Mouse (Mus musculus) midbrain, embryonic 16.5 days (tissue): Measurements from ENCODE around the gene 4933412E24Rik. TPM values are rescaled to one million over a fixed set of nuclear protein-coding genes. Genes with fewer than 3 reads are reported as not detected.

Experiments used
- ATAC-seq: fragments of 200-750 bp; cut with Nextera tagmentation; 2 replicates; pipeline ENCODE4 v1.8.0; 2017; ENCODE audit warnings: moderate TSS enrichment
- H3K27ac ChIP-seq: fragments of 300-500 bp; sonication (generic); 2 replicates; pipeline ENCODE4 v1.5.1; 2014; ENCODE audit warnings: mild to moderate bottlenecking, low read length, mixed read lengths
- H3K27me3 ChIP-seq: fragments of 300-500 bp; sonication (generic); 2 replicates; pipeline ENCODE4 v1.6.1; 2014; ENCODE audit warnings: low read depth, low read length, mixed read lengths; ENCODE audit not compliant: control insufficient read depth, insufficient read depth
- H3K36me3 ChIP-seq: fragments of 300-500 bp; sonication (generic); 2 replicates; pipeline ENCODE4 v1.6.1; 2014; ENCODE audit warnings: mild to moderate bottlenecking, low read length, moderate library complexity, mixed read lengths; ENCODE audit not compliant: control insufficient read depth, insufficient read depth
- H3K4me1 ChIP-seq: fragments of 300-500 bp; sonication (generic); 2 replicates; pipeline ENCODE4 v1.6.1; 2014; ENCODE audit warnings: mild to moderate bottlenecking, low read length, mixed read lengths; ENCODE audit not compliant: control insufficient read depth, insufficient read depth
- H3K4me2 ChIP-seq: fragments of 300-500 bp; sonication (generic); 2 replicates; pipeline ENCODE4 v1.6.1; 2014; ENCODE audit warnings: mild to moderate bottlenecking, low read length, mixed read lengths
- H3K4me3 ChIP-seq: fragments of 300-500 bp; sonication (generic); 2 replicates; pipeline ENCODE4 v1.5.1; 2014; ENCODE audit warnings: low read depth, mild to moderate bottlenecking, low read length, moderate library complexity, mixed read lengths
- H3K9ac ChIP-seq: fragments of 300-500 bp; sonication (generic); 2 replicates; pipeline ENCODE4 v1.6.1; 2014; ENCODE audit warnings: low read depth, low read length, mixed read lengths
- H3K9me3 ChIP-seq: fragments of 300-500 bp; sonication (generic); replicated peaks from 2 replicates; pipeline ENCODE4 v1.6.1; 2014; ENCODE audit warnings: mild to moderate bottlenecking, low read length, mixed read lengths; ENCODE audit not compliant: control insufficient read depth, poor library complexity, severe bottlenecking
- WGBS: fragments of 180-500 bp; shearing (Covaris S2); extraction: QIAGEN DNeasy Blood & Tissue Kit; methylation state at CpG from one replicate; pipeline ENCODE4 v1.1.7; 2014; 5-methylcytosine and 5-hydroxymethylcytosine counted together
- polyA plus RNA-seq: library from polyadenylated mRNA; unstranded; fragments of >200 nt; fragmentation: Nextera tagmentation; extraction: Ambion mirVana; gene quantifications from 2 replicates; pipeline ENCODE4 v1.2.1, GENCODE M21; 2015

4933412E24Rik gene
- not detected in 2 replicates for polyA plus RNA-seq

DNA sequence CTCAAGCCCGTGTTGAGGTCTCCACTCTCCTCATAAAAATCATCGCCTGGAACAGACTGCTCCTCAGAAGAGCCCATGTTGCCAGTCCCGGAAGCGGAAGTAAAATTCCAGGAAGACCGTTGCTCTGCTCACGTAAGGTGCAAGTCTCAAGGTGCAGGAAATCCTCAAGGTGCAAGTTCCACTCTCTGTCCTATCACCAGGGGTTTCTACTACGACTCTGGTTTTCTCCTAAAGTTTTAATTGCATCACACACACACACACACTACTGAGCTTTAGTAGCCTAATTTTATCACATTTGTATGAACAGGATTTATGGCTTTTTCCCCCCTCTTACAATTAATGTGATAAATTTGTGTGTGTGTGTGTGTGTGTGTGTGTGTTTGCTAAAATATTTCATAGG lies at the start of gene 4933412E24Rik:
TSS of gene 4933412E24Rik (minus strand) at position 101 of the 400 bp plus-strand sequence.
- H3K36me3 ChIP-seq, result no peaks in the 10 kb centered on the region
- no peak within 1 kb of the TSS for H3K9ac ChIP-seq
- H3K4me1 ChIP-seq, result no peaks in the 10 kb centered on the region
- no peak within 1 kb of the TSS for H3K27ac ChIP-seq
- no peak within 1 kb of the TSS for H3K4me2 ChIP-seq
- ATAC-seq, result no peak
- no peaks in the 10 kb centered on the region for H3K9me3 ChIP-seq
- H3K27me3 ChIP-seq, result no peaks in the 10 kb centered on the region
- no peak within 1 kb of the TSS for H3K4me3 ChIP-seq
- 92% methylated on average over 7 of the region's 7 CpGs for WGBS

- no peak for ATAC-seq
- no peak overlapping the region for H3K9ac ChIP-seq
- no peaks in the 10 kb centered on the region for H3K4me1 ChIP-seq
- H3K27me3 ChIP-seq, result no peaks in the 10 kb centered on the region
- H3K9me3 ChIP-seq, result no peaks in the 10 kb centered on the region
- H3K4me2 ChIP-seq, result no peak overlapping the region
- WGBS, result 68% methylated on average over 3 of the region's 3 CpGs
- H3K27ac ChIP-seq, result no peak overlapping the region
- H3K36me3 ChIP-seq, result no peaks in the 10 kb centered on the region
- no peak overlapping the region for H3K4me3 ChIP-seq
Measured at GRCm38 (mm10) chr15:60030728-60031127, 14.3 kb upstream of the 4933412E24Rik start.

DNA sequence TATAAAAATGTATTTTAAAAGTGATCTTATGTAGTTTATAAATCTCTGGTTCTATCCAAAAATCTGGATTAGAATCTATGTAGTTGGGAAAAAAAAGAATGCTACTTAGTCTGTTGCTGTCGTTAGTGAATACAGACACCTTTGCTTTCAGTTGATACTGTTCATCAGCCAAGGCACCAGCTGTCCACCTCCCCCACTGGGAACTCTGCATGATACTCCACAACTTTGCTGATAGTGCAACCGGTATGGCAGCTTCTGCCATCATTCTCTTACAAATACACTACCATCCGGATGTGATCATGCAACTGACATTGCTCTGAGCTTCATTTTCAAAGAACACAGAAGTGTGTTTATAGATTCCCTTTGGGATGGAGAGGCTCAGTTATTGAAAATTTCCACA lies 4.8 kb upstream of the 4933412E24Rik start:
- H3K9ac ChIP-seq, result no peak overlapping the region
- H3K36me3 ChIP-seq, result no peaks in the 10 kb centered on the region
- no peaks in the 10 kb centered on the region for H3K27me3 ChIP-seq
- no peak overlapping the region for H3K27ac ChIP-seq
- 62% methylated on average over 3 of the region's 3 CpGs for WGBS
- ATAC-seq, result no peak
- H3K4me3 ChIP-seq, result no peak overlapping the region
- H3K4me1 ChIP-seq, result no peaks in the 10 kb centered on the region
- no peaks in the 10 kb centered on the region for H3K9me3 ChIP-seq
- H3K4me2 ChIP-seq, result no peak overlapping the region

DNA sequence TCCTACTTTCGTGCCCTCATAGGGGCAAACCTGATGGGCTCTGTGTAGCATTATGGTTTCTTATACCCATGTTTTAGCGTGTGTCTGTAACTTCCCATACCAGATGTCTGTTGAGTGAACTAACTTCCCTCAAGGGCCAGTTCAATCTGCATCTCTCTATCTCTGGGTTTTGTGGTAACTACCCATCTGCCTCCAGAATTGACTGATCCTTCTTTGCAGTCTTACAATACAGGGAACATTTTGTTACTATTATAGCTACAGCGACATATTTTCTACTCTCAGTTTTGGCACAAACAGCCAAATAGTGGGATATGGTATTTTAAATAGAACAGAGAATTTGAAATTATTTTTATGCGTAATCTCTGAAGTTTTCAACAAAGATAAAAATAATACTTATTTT lies 6.2 kb downstream of the 4933412E24Rik start:
- H3K27ac ChIP-seq, result no peak overlapping the region
- H3K4me3 ChIP-seq, result no peak overlapping the region
- no peaks in the 10 kb centered on the region for H3K27me3 ChIP-seq
- WGBS, result 96% methylated on average over 4 of the region's 4 CpGs
- no peaks in the 10 kb centered on the region for H3K9me3 ChIP-seq
- H3K4me1 ChIP-seq, result no peaks in the 10 kb centered on the region
- no peaks in the 10 kb centered on the region for H3K36me3 ChIP-seq
- no peak for ATAC-seq
- H3K9ac ChIP-seq, result no peak overlapping the region
- no peak overlapping the region for H3K4me2 ChIP-seq

- no peak for ATAC-seq
- no peaks in the 10 kb centered on the region for H3K27me3 ChIP-seq
- H3K4me1 ChIP-seq, result no peaks in the 10 kb centered on the region
- no peak overlapping the region for H3K27ac ChIP-seq
- WGBS, result 85% methylated on average over 3 of the region's 3 CpGs
- no peaks in the 10 kb centered on the region for H3K36me3 ChIP-seq
- H3K9me3 ChIP-seq, result no peaks in the 10 kb centered on the region
- H3K9ac ChIP-seq, result no peak overlapping the region
- H3K4me2 ChIP-seq, result no peak overlapping the region
- no peak overlapping the region for H3K4me3 ChIP-seq
Measured at GRCm38 (mm10) chr15:60009610-60010009, 6.8 kb downstream of the 4933412E24Rik start.

DNA sequence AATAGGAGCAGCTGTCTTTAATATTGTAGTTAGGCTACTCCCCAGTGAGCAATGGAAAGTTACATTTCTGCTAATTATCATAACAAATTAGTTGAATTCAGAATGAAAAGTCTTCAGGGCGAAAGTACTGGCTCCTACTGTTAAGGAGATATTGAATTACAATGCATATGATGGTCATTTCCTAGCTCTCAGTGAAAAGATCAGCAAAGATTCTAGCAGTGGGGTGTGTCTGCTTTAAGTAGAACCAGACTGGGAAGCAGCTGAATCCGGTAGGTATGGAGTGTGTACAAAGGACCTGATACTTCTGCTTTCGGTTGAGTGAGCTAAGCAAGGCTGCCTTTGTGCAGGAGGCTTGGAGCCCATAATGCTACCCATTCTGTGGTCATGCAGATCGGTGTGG lies 32.6 kb downstream of the 4933412E24Rik start:
- no peak for ATAC-seq
- no peak overlapping the region for H3K9ac ChIP-seq
- H3K4me1 ChIP-seq, result no peaks in the 10 kb centered on the region
- no peak overlapping the region for H3K4me3 ChIP-seq
- no peak overlapping the region for H3K4me2 ChIP-seq
- no peaks in the 10 kb centered on the region for H3K27me3 ChIP-seq
- no peaks in the 10 kb centered on the region for H3K9me3 ChIP-seq
- WGBS, result 22% methylated on average over 4 of the region's 4 CpGs
- H3K36me3 ChIP-seq, result no peaks in the 10 kb centered on the region
- no peak overlapping the region for H3K27ac ChIP-seq

DNA sequence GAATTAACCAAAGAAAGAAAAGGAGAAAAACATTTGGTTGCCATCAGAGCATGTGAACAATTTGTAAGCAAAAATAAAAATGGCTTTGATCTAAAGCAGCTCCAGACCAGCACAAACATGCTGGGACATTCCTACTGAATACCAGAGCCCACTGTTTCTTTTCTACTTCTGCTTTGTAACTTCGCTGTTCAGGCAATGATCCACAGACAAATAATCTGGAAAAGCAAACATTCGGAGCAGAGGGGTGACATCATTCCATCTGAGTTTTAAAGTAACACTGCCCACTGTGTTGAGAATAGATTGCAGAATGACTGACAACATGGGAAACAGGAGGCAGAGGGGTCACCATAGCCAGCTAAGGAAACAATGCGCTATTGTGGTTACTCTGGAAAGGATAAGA lies 41.1 kb downstream of the 4933412E24Rik start:
- Histone ChIP-seq H3K27ac (no peak overlapping the region), H3K9me3 (no peaks in the 10 kb centered on the region), H3K36me3 (no peaks in the 10 kb centered on the region), H3K4me2 (no peak overlapping the region), H3K4me1 (no peaks in the 10 kb centered on the region), H3K4me3 (no peak overlapping the region), H3K27me3 (no peaks in the 10 kb centered on the region), H3K9ac (no peak overlapping the region)
- 49% methylated on average over 3 of the region's 3 CpGs for WGBS
- no peak for ATAC-seq

DNA sequence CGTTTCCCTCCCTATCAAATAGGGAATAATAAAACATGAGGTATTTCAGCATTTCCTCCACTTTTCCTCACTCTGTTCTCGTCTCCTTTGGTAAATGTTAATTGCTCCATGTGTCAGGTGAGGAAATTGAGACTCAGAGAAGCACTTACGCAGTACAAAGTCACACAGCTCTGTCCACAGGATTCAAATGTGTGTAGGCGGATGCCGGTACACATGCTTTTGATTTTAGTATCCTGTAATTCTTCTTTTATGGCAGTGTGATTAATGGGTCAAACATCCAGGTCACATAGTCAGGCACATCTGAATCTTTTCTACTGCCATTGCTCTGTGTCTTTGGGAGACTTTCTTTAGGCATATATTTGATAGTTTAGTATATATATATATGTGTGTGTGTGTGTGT lies 41.8 kb downstream of the 4933412E24Rik start:
- H3K4me3 ChIP-seq, result no peak overlapping the region
- 72% methylated on average over 5 of the region's 5 CpGs for WGBS
- H3K4me1 ChIP-seq, result no peaks in the 10 kb centered on the region
- H3K27ac ChIP-seq, result no peak overlapping the region
- H3K9me3 ChIP-seq, result no peaks in the 10 kb centered on the region
- no peak overlapping the region for H3K9ac ChIP-seq
- no peaks in the 10 kb centered on the region for H3K36me3 ChIP-seq
- no peak overlapping the region for H3K4me2 ChIP-seq
- no peaks in the 10 kb centered on the region for H3K27me3 ChIP-seq
- ATAC-seq, result no peak

- Histone ChIP-seq H3K27me3 (no peaks in the 10 kb centered on the region), H3K27ac (no peak overlapping the region), H3K9ac (no peak overlapping the region), H3K9me3 (no peaks in the 10 kb centered on the region), H3K36me3 (no peaks in the 10 kb centered on the region), H3K4me2 (no peak overlapping the region), H3K4me1 (no peaks in the 10 kb centered on the region), H3K4me3 (no peak overlapping the region)
- no peak for ATAC-seq
- WGBS, result 62% methylated on average over 7 of the region's 7 CpGs
Measured at GRCm38 (mm10) chr15:59973651-59974519, 42.5 kb downstream of the 4933412E24Rik start.
